Mouse (Mus musculus): Measurements from ENCODE around the gene Prr13. TPM values are rescaled to one million over a fixed set of nuclear protein-coding genes. Genes with fewer than 3 reads are reported as not detected.

The Prr13 gene
- polyA plus RNA-seq, 1 experiment from 2014 or later: 167 TPM

DNA sequence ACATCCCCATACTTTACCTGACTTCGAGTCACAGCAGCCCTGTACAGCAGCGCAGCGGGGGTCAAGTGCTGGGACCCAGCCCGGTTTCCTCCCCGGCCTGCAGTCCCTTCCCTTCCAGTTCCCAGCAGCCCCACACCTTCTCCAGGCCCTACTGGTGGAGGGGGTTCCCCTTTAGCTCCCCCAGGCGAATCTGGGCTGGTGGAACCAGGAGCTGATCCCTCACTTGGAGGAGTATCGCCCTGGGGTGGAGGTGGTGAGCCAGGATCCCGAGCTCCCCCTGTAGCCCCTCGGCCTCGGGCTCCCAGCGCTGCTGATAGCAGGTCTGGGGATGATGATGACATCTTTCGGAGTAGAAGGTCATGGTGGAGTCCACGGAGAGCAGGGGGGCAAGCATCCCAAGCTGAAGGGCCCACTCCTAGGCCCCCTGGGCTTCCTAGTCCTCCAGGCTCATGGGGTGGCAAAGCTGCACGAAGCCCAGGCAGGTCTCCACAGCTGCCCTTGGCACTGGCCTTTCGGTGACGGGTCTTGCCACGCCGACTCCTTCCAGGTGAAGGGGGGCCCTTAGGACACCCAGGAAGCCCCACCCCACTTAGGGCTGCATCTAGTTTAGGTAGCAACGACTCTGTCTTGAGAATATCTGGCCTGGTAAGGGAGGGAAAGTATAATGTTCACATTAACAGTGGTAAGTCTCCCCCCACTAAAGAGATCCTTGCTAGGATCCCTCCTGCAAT is 42.4 kb downstream of the Prr13 start:
- ChIA-PET POLR2A (interaction anchor here (1.3 to 1.6 kb wide), 2 partner anchors 9 to 16 kb away, joined by 3 to 8 read pairs; no protein-coding TSS in a partner anchor), CTCF (no interaction called here)
- DNase-seq (ENCODE audit: low read depth, low spot score) (no peak), ATAC-seq (no peak)
- H3K27me3 ChIP-seq: no peaks in the 10 kb centered on the region
- no peak for TF ChIP-seq CTCF (IDR thresholded peaks at IDR 0.05)
- in situ Hi-C loops (cut with MboI; ENCODE audit: low pct_unique_long_range_greater_than_20kb): no loop called here

- no peak for TF ChIP-seq CTCF (IDR thresholded peaks at IDR 0.05)
- POLR2A ChIA-PET: interaction anchor here (1.3 to 1.6 kb wide), 2 partner anchors 8 to 17 kb away, joined by 3 to 8 read pairs; no protein-coding TSS in a partner anchor
- CTCF ChIA-PET: no interaction called here
- no peak for ATAC-seq
- no peaks in the 10 kb centered on the region for H3K27me3 ChIP-seq
- in situ Hi-C loops (cut with MboI; ENCODE audit: low pct_unique_long_range_greater_than_20kb): no loop called here
- no peak for DNase-seq (ENCODE audit: low read depth, low spot score)
Observed at GRCm38 (mm10) chr15:102502254-102502840, 43.5 kb downstream of the Prr13 start.

DNA sequence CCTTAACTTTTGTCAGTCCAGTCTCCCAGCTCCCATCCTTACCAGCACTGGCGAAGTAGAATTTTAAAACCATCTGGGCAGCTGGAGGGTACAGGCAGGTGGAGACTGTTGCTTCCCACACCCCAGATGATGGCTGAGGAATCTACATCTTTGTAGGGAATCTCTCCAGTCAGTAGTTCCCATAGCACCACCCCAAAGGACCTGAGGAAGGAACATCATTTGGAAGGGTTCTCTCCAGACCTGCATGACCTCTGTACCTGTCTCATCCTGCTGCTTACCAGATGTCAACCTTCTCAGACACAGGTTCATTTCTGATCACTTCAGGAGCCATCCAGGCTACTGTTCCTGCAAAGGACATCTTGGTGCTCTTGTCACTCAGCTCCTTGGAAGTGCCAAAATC is 44.6 kb downstream of the Prr13 start, which contains the start of gene Gm10337:
Gm10337 (plus strand) TSS at position 276 of the 400 bp plus-strand sequence.
- DNase-seq (ENCODE audit: low read depth, low spot score) (no peak), ATAC-seq (no peak)
- CTCF ChIA-PET: interaction anchor here (1.2 kb wide), 1 partner anchor 22 kb away, joined by 3 read pairs; no protein-coding TSS in a partner anchor
- in situ Hi-C loops (cut with MboI; ENCODE audit: low pct_unique_long_range_greater_than_20kb): no loop called here
- POLR2A ChIA-PET: interaction anchor here (0.6 to 1.3 kb wide), 2 partner anchors 9 to 104 kb away, joined by 3 to 6 read pairs; no protein-coding TSS in a partner anchor
- H3K27me3 ChIP-seq: no peaks in the 10 kb centered on the region
- no peak for TF ChIP-seq CTCF (IDR thresholded peaks at IDR 0.05)

DNA sequence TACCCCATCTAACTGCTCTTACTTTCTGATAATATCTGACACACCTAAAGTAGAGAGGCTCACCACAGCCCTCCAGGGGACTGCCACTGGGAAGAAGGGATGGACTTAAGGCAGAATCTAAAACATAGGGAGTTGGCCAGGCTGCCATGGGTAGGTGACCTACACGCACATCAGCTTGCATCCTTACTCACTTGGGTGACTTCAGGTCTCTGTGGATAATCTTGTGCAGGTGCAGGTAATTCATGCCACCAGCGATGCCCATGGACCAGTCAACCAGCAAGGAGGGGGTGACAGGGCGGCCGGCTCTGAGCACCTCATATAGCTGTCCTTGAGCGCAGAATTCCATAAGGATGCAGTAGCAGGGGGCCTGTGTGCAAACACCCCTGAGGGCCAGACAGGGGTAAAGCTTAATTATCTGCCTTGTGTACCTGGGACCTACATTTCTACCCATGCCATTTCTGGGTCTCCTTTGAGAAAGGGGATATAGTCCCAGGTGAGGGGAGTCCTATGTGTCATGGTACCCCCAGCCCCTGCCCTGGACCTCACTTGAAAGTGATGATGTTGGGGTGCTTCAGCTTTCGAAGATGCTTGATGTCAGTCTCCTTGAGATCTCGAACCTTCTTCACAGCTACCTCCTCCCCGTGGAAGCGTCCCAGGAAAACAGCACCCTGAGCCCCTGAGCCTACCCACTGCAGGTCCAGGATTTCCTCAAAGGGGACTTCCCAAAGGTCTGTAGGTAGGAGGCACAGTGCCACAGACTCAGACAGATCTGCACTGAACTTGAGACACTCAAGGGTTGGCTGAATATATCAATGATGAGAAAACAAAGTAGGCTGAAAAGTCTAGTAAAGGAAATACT is 45.3 kb downstream of the Prr13 start:
- ATAC-seq: no peak
- in situ Hi-C loops (cut with MboI; ENCODE audit: low pct_unique_long_range_greater_than_20kb): no loop called here
- POLR2A ChIA-PET: interaction anchor here (0.6 to 2.0 kb wide), 6 partner anchors 8 to 105 kb away, joined by 3 to 6 read pairs (median 5); partner anchors contain the start of gene Tarbp2

DNA sequence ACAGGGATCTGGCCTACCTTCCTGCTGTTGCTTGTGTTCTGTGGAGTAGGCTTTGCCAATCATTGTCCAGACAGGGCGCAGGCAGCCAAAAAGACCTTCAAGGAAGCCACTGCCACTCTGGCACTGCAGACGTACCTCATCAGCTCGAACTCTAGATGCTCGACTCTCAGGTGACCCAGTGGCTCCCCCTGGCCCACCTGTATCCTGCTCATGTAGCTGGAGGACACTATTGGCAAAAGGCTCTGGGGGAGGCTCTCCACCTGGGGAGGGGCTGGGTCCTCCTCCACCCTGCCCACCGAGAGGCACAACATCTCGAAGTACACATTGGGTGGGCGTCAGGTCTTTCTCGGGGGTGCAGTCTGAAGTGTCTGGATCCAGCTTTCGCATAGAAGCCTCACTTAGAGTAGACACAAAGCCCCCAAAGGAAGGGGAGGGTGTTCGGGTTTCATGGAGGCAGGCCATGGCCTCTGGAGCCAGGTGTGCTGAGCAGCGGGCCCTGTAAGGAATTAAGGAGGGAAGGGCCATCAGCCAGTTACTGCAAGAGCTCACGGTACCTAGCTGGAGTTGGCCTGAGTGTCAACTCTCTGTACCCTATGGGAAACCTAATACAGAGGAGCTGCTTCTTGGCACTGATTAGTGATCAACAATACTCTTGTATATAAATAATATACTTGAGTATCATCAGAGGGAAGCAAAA is 46.4 kb downstream of the Prr13 start:
- CTCF ChIA-PET: interaction anchor here (0.5 to 1.4 kb wide), 4 partner anchors 8 to 318 kb away, joined by 3 to 4 read pairs (median 3); no protein-coding TSS in a partner anchor
- in situ Hi-C loops (cut with MboI; ENCODE audit: low pct_unique_long_range_greater_than_20kb): no loop called here
- ATAC-seq (no peak), DNase-seq (ENCODE audit: low read depth, low spot score) (no peak)
- POLR2A ChIA-PET: interaction anchor here (1.1 to 2.0 kb wide), 4 partner anchors 9 to 24 kb away, joined by 4 to 5 read pairs (median 5); partner anchors contain the start of gene Tarbp2
- H3K27me3 ChIP-seq: no peaks in the 10 kb centered on the region
- TF ChIP-seq CTCF (IDR thresholded peaks at IDR 0.05): no peak

More for the DNA sequence above, 45.3 kb downstream of the Prr13 start:
- CTCF ChIA-PET: interaction anchor here (0.8 to 1.4 kb wide), 5 partner anchors 9 to 23 kb away, joined by 3 to 4 read pairs (median 3); no protein-coding TSS in a partner anchor
- DNase-seq (ENCODE audit: low read depth, low spot score): no peak
- TF ChIP-seq CTCF (IDR thresholded peaks at IDR 0.05): no peak
- no peaks in the 10 kb centered on the region for H3K27me3 ChIP-seq

GRCm38 (mm10) chr15:102505770-102506463 is 47.1 kb downstream of the Prr13 start:
- ChIA-PET POLR2A (interaction anchor here (0.7 to 2.0 kb wide), 4 partner anchors 10 to 41 kb away, joined by 4 to 8 read pairs (median 5); no protein-coding TSS in a partner anchor), CTCF (interaction anchor here (0.5 to 1.9 kb wide), 2 partner anchors 19 to 317 kb away, joined by 3 to 5 read pairs; partner anchors contain the start of gene Npff)
- DNase-seq (ENCODE audit: low read depth, low spot score) (no peak), ATAC-seq (no peak)
- H3K27me3 ChIP-seq: no peaks in the 10 kb centered on the region
- in situ Hi-C loops (cut with MboI; ENCODE audit: low pct_unique_long_range_greater_than_20kb): no loop called here
- TF ChIP-seq CTCF (IDR thresholded peaks at IDR 0.05): no peak

GRCm38 (mm10) chr15:102506464-102506830 is 47.6 kb downstream of the Prr13 start:
- CTCF ChIA-PET: interaction anchor here (1.9 kb wide), 1 partner anchor 19 kb away, joined by 5 read pairs; the partner anchor contains the start of gene Npff
- in situ Hi-C loops (cut with MboI; ENCODE audit: low pct_unique_long_range_greater_than_20kb): no loop called here
- TF ChIP-seq CTCF (IDR thresholded peaks at IDR 0.05): no peak
- ATAC-seq (no peak), DNase-seq (ENCODE audit: low read depth, low spot score) (no peak)
- POLR2A ChIA-PET: interaction anchor here (0.6 to 0.7 kb wide), 2 partner anchors 40 to 129 kb away, joined by 3 to 8 read pairs; no protein-coding TSS in a partner anchor
- H3K27me3 ChIP-seq: no peaks in the 10 kb centered on the region

- DNase-seq (ENCODE audit: low read depth, low spot score) (no peak), ATAC-seq (no peak)
- ChIA-PET POLR2A (interaction anchor here (0.6 to 2.5 kb wide), 3 partner anchors 10 to 128 kb away, joined by 3 to 8 read pairs (median 6); no protein-coding TSS in a partner anchor), CTCF (interaction anchor here (0.8 to 1.9 kb wide), 2 partner anchors 10 to 18 kb away, joined by 3 to 5 read pairs; partner anchors contain the start of genes Map3k12 and Npff)
- in situ Hi-C loops (cut with MboI; ENCODE audit: low pct_unique_long_range_greater_than_20kb): no loop called here
- TF ChIP-seq CTCF (IDR thresholded peaks at IDR 0.05): no peak
- H3K27me3 ChIP-seq: no peaks in the 10 kb centered on the region
Observed at GRCm38 (mm10) chr15:102506864-102507263, 48.0 kb downstream of the Prr13 start.
